Comparison of ENCODE assay signal across 8 mouse cellular contexts in the genomic region with DNA sequence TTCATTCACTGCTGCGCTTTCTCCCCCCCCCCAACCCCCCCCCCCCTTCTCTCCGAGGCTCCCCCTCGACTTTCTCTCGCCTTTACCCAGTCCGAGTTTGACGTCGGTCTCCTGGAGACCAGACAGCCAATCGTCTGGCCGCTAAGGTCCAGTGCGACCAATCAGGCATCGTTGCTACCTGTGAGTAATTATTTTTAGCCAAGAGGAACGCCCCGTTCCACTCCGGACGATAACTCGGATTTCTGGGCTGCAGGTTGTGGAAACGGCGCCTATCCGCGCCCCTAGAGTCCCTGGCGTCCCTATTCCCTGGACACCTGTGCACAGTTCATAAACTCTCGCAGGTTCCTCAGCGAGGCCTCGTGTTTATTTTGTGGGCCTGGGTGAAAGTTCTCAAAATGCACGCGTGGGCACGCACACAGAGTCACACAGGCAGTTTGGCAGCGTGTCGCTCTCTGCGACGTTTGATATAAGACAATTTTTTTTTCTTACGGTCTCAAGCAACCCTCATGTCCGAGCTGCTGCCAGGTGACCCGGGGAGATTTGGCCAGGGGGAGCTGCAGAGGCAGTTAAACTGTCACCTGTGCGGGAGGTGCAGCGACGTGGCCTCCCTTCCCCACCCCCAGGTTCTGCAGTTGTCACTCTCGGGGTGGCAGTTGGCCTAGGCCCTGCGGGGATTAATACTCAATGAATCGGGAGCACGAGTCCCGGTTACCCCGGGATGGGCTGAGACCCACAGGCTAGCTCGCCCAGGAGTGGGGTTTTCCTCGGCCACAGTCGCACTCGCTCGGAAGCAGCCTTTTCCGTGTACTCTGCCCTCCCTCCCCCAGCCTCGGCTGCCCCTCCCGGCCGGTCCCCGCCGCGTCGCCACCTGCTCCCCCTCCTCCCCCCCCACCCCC. TPM values are rescaled to one million over a fixed set of nuclear protein-coding genes. Genes with fewer than 3 reads are reported as not detected.
DNase-seq lines count a peak whose midpoint lies in the region; ATAC-seq and TF ChIP-seq lines count a peak whose summit lies in the region.

No protein-coding gene starts in this region.

- peaks cover 9% of the 10 kb centered on the region for H3K36me3 ChIP-seq in hindbrain, postnatal 0 days (ENCODE audit: insufficient read depth, low read length)

- no peak; the same call in 1 of the 2 replicates for TF ChIP-seq CTCF in hindbrain, postnatal 0 days (IDR thresholded peaks at IDR 0.05; ENCODE audit: low read depth)
- no peak for TF ChIP-seq CTCF in left cerebral cortex, adult 2 months (IDR thresholded peaks at IDR 0.05)

- H3K4me2 ChIP-seq in hindbrain, postnatal 0 days (ENCODE audit: low read depth, low read length) = peak overlapping the region; percentile 96

- H3K4me3 ChIP-seq in hindbrain, postnatal 0 days (ENCODE audit: low read length) = peak overlapping the region; percentile 100
- H3K4me3 ChIP-seq in left cerebral cortex, adult 2 months = peak overlapping the region; percentile 51

- WGBS in hindbrain, postnatal 0 days = 0% methylated on average over 47 of the region's 56 CpGs

- H3K9me3 ChIP-seq in hindbrain, postnatal 0 days (ENCODE audit: low read length) = no peaks in the 10 kb centered on the region

- intact Hi-C loops in left cerebral cortex, adult 2 months (cut with DNase I) = loop anchor here (1.0 to 10.0 kb wide), 6 partner anchors 50 to 326 kb away; a partner anchor contains a TSS

- no peaks in the 10 kb centered on the region for H3K27me3 ChIP-seq in hindbrain, postnatal 0 days (ENCODE audit: insufficient read depth, low read length)

- peaks cover 12% of the 10 kb centered on the region; the same call in 1 of the 2 replicates for H3K4me1 ChIP-seq in hindbrain, postnatal 0 days (ENCODE audit: insufficient read depth, low read length)

- peak; percentile 79 for DNase-seq in T-cell, adult 2 months (ENCODE audit: low spot score)
- peak; percentile 91 to 94 for DNase-seq in cerebellum, postnatal 36 days
- peak; percentile 93 for DNase-seq in gastrocnemius, adult 18-20 months (ENCODE audit: low spot score)
- peak; percentile 97 for DNase-seq in hindbrain, postnatal 0 days (ENCODE audit: low spot score)
- peak; percentile 88 to 89 for DNase-seq in left cerebral cortex, adult 2 months (ENCODE audit: extremely low spot score in 1 of 2, low spot score in 2 of 2)
- DNase-seq in right cerebral cortex, adult 2 months (ENCODE audit: low spot score in 2 of 2) = peak; percentile 93 to 95
- DNase-seq in urinary bladder, postnatal 14 days (ENCODE audit: low spot score) = peak; percentile 92

- peak overlapping the region; percentile 99 for H3K27ac ChIP-seq in hindbrain, postnatal 0 days
- peak overlapping the region; percentile 100 for H3K27ac ChIP-seq in left cerebral cortex, adult 2 months

- H3K9ac ChIP-seq in hindbrain, postnatal 0 days (replicated peaks; ENCODE audit: low read length) = peak overlapping the region; percentile 61

- ATAC-seq in hindbrain, postnatal 0 days = peak; percentile 82
- peak; percentile 58 for ATAC-seq in megakaryocyte, adult 5-6 weeks (ENCODE audit: poor library complexity, severe bottlenecking)

RNA-seq across cellular contexts. Expression of a gene that starts 0.8 kb away (rescaled TPM):
- 100 to 1,000 TPM; 215 to 238 TPM for total RNA-seq in gastrocnemius, adult 18-20 months (2021)
- total RNA-seq in hindbrain, postnatal 0 days (2014; rRNA removed) = 13.2 and 20.1 TPM in 2 replicates
- 33.9 and 34.8 TPM in 2 replicates for polyA plus RNA-seq in hindbrain, postnatal 0 days (2015; fragmentation: Nextera tagmentation; extraction: Ambion mirVana)
- 10 to 100 TPM; 42.4 to 47.9 TPM for total RNA-seq in left cerebral cortex, adult 2 months (2021)
- 15.5 and 17.8 TPM in 2 replicates for total RNA-seq in megakaryocyte, adult 5-6 weeks (2015)
- total RNA-seq in megakaryocyte, adult 5-6 weeks (2017) = 13.5 and 19.3 TPM in 2 replicates

RNA-seq across cellular contexts. Expression of a gene that starts 35.4 kb away (rescaled TPM):
- 10 to 100 TPM; 11.1 to 12.6 TPM for total RNA-seq in gastrocnemius, adult 18-20 months (2021)
- 7.0 and 10.1 TPM in 2 replicates for total RNA-seq in hindbrain, postnatal 0 days (2014; rRNA removed)
- polyA plus RNA-seq in hindbrain, postnatal 0 days (2015; fragmentation: Nextera tagmentation; extraction: Ambion mirVana) = 10.4 and 10.5 TPM in 2 replicates
- total RNA-seq in left cerebral cortex, adult 2 months (2021) = 1 to 10 TPM; 1.3 to 1.6 TPM
- total RNA-seq in megakaryocyte, adult 5-6 weeks (2015) = not detected in 2 replicates
- not detected in 2 replicates for total RNA-seq in megakaryocyte, adult 5-6 weeks (2017)

Comparison
In these comparisons a context has a peak if more than half of its experiments do, and no peak if none do; other contexts are left out.
1. Peak in every context shown above with its lines: DNase-seq, ATAC-seq, H3K4me3 ChIP-seq and H3K27ac ChIP-seq.
2. RNA of a gene that starts 0.8 kb away (total RNA-seq): 215 to 238 TPM in gastrocnemius, adult 18-20 months; 42.4 to 47.9 TPM in left cerebral cortex, adult 2 months, 13.2 to 20.1 TPM in hindbrain, postnatal 0 days and 13.5 to 19.3 TPM in megakaryocyte, adult 5-6 weeks; every median in the first group is over 4 times any median in the second.